Mouse (Mus musculus): ENCODE data around the gene Trat1. TPM values are rescaled to one million over a fixed set of nuclear protein-coding genes. Genes with fewer than 3 reads are reported as not detected.

The Trat1 gene
- total RNA-seq, 2 experiments from 2014 or later: 0.26 to 0.27 TPM

DNA sequence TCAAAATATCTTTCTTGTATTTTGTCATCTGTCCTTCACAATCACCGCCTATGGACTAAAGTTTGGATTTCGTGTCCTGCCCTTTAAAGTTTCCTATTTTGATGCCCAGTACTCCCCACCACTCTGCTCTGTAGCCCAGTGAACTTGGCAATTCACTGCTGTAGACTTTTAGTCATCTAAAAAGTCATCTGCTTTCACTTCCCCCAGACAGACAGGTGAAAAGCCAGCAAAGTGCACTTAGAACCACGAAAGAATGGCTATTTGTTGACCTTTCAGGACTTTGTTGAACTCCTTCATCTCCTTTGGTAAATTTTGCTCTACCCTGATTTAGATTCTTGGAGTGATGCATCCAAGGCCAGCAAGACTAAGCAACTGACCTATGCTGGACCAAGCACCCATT is 34.9 kb downstream of the Trat1 start:
- no peak for ATAC-seq (ENCODE audit: poor library complexity, severe bottlenecking)

- no peak for ATAC-seq (ENCODE audit: poor library complexity, severe bottlenecking)
Measured at GRCm38 (mm10) chr16:48720259-48720658, 51.6 kb downstream of the Trat1 start.

DNA sequence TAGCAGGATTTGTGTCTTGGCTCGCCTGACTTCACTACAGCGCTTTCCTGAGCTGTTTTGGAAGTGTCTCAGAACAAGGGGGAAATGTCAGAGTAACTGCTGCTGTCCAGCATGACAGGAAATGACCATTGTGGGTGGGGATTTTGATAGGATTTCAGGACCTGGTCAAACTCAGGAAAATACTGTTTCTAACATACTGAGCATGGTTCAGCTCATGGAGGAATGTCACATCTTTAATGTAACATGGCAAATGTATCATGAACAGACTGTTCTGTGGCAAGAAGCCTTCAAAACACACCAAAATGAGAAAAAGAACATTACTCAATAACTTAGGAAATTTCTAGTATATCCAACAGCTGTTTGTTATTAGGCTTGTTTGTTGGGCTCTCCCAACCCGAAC is 52.1 kb downstream of the Trat1 start:
- no peak for ATAC-seq (ENCODE audit: poor library complexity, severe bottlenecking)

DNA sequence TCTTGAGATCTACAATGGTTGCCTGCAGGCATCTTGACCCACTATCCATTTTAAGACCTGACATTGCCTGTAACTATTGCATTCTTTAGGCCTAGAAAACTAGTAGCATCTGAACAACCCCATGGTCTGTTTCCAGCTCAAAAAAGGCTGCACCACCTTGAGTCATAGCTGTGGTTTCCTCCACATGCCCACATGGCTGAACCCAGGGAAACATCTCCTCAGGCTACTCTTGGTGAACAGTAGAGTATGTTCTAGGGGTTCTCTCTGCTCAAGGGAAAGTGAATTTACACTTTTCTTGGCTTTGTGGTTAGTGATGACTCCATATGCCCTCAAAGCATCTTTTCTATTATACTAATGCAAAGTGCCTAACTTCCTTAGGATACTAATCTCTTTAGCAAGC is 55.5 kb downstream of the Trat1 start:
- no peak for ATAC-seq (ENCODE audit: poor library complexity, severe bottlenecking)

DNA sequence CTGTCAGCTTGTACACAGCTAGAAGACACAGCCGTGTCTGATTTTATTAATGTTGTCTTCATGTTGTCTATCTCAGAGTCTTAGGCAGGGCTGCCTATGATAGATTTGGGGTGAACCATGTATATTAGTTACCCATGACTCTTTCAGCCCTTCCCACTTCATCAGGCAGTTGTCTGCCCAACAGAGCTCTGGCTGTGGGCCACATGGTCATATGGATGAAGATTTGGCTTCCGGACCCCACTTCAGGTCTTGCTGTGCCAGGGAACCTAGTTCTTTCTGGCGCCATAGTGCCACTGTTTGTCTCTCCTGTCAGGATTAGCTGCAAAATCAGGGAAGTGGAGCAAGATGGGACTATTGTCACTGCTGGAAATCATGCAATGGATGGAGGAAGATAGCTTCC is 69.9 kb downstream of the Trat1 start:
- ATAC-seq (ENCODE audit: poor library complexity, severe bottlenecking): no peak

Other genes with a start within 250 kb of the Trat1 start
- gene Retnlb, start 44.8 kb upstream of the Trat1 start, total RNA-seq (2015): not detected in 2 replicates
- gene Retnlb, start 44.8 kb upstream of the Trat1 start, total RNA-seq (2017): not detected in 2 replicates
- 0.82 TPM in 1 of 2 replicates, not detected in the other for gene Retnla, start 70.5 kb upstream of the Trat1 start, total RNA-seq (2015)
- not detected in 2 replicates for gene Retnla, start 70.5 kb upstream of the Trat1 start, total RNA-seq (2017)
- 4,075 and 4,871 TPM in 2 replicates for gene Retnlg, start 100.6 kb upstream of the Trat1 start, total RNA-seq (2015)
- gene Retnlg, start 100.6 kb upstream of the Trat1 start, total RNA-seq (2017): 1,919 and 2,167 TPM in 2 replicates
- 11.9 and 16.3 TPM in 2 replicates for gene Dzip3, start 222.1 kb upstream of the Trat1 start, total RNA-seq (2015)
- 10.5 and 17.2 TPM in 2 replicates for gene Dzip3, start 222.1 kb upstream of the Trat1 start, total RNA-seq (2017)
- gene Cip2a, start 222.2 kb upstream of the Trat1 start, total RNA-seq (2015): 87.9 and 102 TPM in 2 replicates
- 107 and 114 TPM in 2 replicates for gene Cip2a, start 222.2 kb upstream of the Trat1 start, total RNA-seq (2017)

Measured in megakaryocyte, adult 5-6 weeks (primary cell).